Mouse (Mus musculus) C2C12 (cell line): ENCODE results near the gene Lyrm9. TPM values are rescaled to one million over a fixed set of nuclear protein-coding genes. Genes with fewer than 3 reads are reported as not detected.

Source experiments
- H3K27me3 ChIP-seq: one replicate; pipeline ENCODE4 v1.6.1; 2011; ENCODE audit not compliant: control insufficient read depth, insufficient read depth, insufficient read length
- H3K36me3 ChIP-seq: one replicate; pipeline ENCODE4 v1.6.1; 2011; ENCODE audit not compliant: control insufficient read depth, insufficient read depth
- H3K4me3 ChIP-seq: one replicate; pipeline ENCODE4 v1.5.1; 2011; ENCODE audit warnings: mild to moderate bottlenecking, control low read depth; ENCODE audit not compliant: poor library complexity, insufficient read depth, severe bottlenecking
- H3K79me2 ChIP-seq: one replicate; pipeline ENCODE4 v1.6.1; 2011; ENCODE audit not compliant: control insufficient read depth, insufficient read depth
- H3K79me3 ChIP-seq: one replicate; pipeline ENCODE4 v1.6.1; 2011; ENCODE audit warnings: low read depth, control low read depth
- H3ac ChIP-seq: one replicate; pipeline ENCODE3; 2011; ENCODE audit warnings: low read depth; ENCODE audit not compliant: control insufficient read depth, insufficient read length
- CEBPB ChIP-seq: IDR thresholded peaks from one replicate; pipeline ENCODE4 v1.6.1; 2011; ENCODE audit warnings: low read depth, mild to moderate bottlenecking, control low read depth, moderate library complexity
- CTCF ChIP-seq: IDR thresholded peaks from one replicate; pipeline ENCODE4 v1.5.1; 2011; ENCODE audit not compliant: control insufficient read depth, insufficient read depth, insufficient read length
- FOSL1 ChIP-seq: IDR thresholded peaks from one replicate; pipeline ENCODE4 v1.8.0; 2011; ENCODE audit warnings: mild to moderate bottlenecking, low read length; ENCODE audit not compliant: poor library complexity, insufficient read depth, severe bottlenecking
- MAX ChIP-seq: IDR thresholded peaks from one replicate; pipeline ENCODE4 v1.6.1; 2011; ENCODE audit warnings: mild to moderate bottlenecking, control low read depth
- MYOD1 ChIP-seq: IDR thresholded peaks from one replicate; pipeline ENCODE4 v1.6.1; 2011; ENCODE audit warnings: low read depth; ENCODE audit not compliant: control insufficient read depth, insufficient read length
- MYOG ChIP-seq: IDR thresholded peaks from one replicate; pipeline ENCODE4 v1.6.1; 2011; ENCODE audit not compliant: control insufficient read depth, insufficient read length; ENCODE audit errors: extremely low read depth
- USF1 ChIP-seq: IDR thresholded peaks from one replicate; pipeline ENCODE4 v1.6.1; 2011; ENCODE audit warnings: low read depth, mild to moderate bottlenecking, control low read depth, moderate library complexity
- polyA plus RNA-seq: library from polyadenylated mRNA; unstranded; fragments of >200 nt; fragmentation: generic; extraction: Trizol; gene quantifications from one replicate; pipeline ENCODE4 v1.2.1, GENCODE M21; 2012; ENCODE audit warnings: missing spikeins

The Lyrm9 gene
- polyA plus RNA-seq, 1 experiment, result 23.7 TPM

DNA sequence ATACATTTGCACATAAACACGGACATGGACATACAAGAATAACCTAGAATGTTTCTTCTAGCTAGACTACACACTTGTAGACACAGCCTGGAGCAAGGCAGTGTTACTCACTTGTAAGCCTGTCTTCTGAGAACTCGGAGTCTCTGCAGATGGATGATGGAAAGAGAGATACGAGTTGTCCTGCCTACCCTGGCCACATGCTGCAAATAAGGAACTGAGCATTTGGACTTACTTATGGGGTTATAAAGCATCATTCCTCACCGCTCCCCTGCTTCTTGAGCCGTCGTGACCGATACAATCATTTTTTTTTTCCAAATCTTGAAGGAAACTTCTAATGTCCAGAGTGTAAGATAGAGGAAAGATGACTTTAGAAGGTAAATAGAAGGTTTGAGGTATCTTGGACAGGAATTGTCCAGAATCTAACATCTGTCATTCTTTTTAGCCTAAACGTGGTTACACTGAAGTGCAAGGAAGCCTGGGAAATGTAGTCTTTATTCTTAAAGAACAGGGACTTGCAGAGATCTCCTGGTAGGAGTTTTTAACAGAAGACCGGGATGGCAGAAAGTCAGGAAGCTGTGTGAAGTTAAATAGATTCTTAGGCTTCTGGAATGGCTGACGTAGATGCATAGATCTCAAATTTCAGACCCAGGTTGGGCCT lies 30.2 kb upstream of the Lyrm9 start:
- no peak for TF ChIP-seq MAX
- no peak for TF ChIP-seq FOSL1
- no peak for TF ChIP-seq MYOD1
- Histone ChIP-seq H3K79me2 (no peaks in the 10 kb centered on the region), H3K4me3 (no peak overlapping the region), H3ac (no peak overlapping the region), H3K36me3 (no peaks in the 10 kb centered on the region), H3K79me3 (no peaks in the 10 kb centered on the region), H3K27me3 (peaks cover 13% of the 10 kb centered on the region)

DNA sequence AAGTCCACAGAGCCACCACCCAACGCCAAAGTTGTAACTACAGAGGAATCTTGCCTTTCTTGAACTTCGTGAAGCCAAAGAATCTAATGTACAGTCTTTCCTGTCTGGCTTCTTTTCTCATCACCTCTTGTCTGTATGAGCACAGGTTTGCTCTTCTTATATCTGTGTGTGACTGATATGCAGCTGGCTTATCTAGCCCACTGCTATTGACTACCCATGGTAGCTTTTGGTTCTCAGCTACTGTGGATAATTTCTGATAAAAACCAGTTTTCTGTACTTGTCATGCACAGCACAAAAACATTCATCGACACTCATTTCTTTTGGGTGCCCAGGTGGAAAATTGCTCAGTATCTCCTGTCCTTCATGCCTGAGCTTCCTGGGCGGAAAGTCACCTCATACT lies 25.3 kb upstream of the Lyrm9 start:
- Histone ChIP-seq H3K27me3 (peaks cover 26% of the 10 kb centered on the region), H3ac (no peak overlapping the region), H3K79me3 (no peaks in the 10 kb centered on the region), H3K4me3 (no peak overlapping the region), H3K79me2 (no peaks in the 10 kb centered on the region), H3K36me3 (no peaks in the 10 kb centered on the region)
- no peak for TF ChIP-seq USF1
- TF ChIP-seq MYOD1, result no peak
- TF ChIP-seq FOSL1, result no peak
- TF ChIP-seq CEBPB, result no peak
- TF ChIP-seq CTCF, result no peak
- TF ChIP-seq MAX, result no peak
- no peak for TF ChIP-seq MYOG

DNA sequence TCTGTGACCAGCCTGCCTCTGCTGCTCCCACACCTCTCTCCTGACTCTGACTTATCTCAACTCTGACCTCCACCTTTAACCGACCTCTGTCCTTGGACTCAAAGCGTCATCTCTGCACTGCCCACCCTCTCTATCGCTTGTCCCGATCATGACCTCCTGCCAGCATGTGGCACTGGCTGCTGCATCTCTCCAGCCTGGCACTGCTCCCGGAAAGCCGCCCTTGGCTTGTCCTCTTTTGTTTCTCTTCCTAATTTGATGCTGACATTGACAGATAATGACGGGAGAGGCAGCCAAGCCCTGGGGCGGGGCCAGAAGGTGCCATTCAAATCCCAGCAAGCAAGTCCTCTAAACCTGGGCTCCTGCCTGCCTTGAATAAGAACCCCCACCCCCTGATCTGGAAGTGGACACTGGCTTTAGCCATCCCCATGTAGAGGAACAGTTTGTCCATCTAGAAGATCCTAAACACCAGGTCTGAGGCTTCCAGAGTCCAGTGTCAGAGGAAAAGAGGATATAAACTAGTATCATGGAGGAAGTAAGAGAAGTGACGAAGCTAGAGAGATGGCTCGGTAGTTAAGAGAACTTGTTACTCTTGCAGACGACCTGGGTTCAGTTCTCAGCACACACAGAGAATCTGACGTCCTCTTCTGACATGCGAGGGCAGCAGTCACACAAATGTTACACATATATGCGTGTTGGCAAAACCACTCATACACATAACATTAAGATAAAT lies 22.6 kb upstream of the Lyrm9 start:
- no peak overlapping the region for H3K4me3 ChIP-seq
- peaks cover 37% of the 10 kb centered on the region for H3K27me3 ChIP-seq
- H3K79me2 ChIP-seq, result no peaks in the 10 kb centered on the region
- no peak overlapping the region for H3ac ChIP-seq
- H3K79me3 ChIP-seq, result no peaks in the 10 kb centered on the region
- H3K36me3 ChIP-seq, result no peaks in the 10 kb centered on the region
- TF ChIP-seq USF1, result no peak
- TF ChIP-seq MAX, result no peak
- no peak for TF ChIP-seq CTCF
- TF ChIP-seq MYOG, result no peak
- no peak for TF ChIP-seq CEBPB
- TF ChIP-seq MYOD1, result no peak
- no peak for TF ChIP-seq FOSL1

DNA sequence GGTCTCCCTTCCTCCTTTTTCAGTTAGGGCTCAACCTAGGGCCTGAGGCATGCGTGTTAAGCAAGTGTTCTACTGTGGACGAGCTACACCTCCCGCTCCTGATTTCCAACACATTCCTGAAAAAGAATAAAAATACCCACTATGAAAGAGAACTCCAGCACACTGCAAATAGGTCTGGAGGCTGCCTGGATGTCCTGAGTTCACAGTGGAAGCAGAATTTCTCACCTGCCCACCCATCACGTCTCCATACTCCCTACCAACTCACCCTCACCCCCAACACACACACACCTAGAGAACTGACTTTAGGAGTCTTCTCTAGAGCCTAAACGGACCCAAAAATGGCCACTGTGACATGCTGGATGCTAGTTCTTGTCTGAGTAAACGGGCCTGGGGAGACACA lies 21.8 kb upstream of the Lyrm9 start:
- Histone ChIP-seq H3K79me2 (no peaks in the 10 kb centered on the region), H3K79me3 (no peaks in the 10 kb centered on the region), H3K4me3 (no peak overlapping the region), H3K36me3 (no peaks in the 10 kb centered on the region), H3ac (no peak overlapping the region), H3K27me3 (peaks cover 37% of the 10 kb centered on the region)
- TF ChIP-seq CTCF (no peak), MYOD1 (no peak), CEBPB (no peak)

DNA sequence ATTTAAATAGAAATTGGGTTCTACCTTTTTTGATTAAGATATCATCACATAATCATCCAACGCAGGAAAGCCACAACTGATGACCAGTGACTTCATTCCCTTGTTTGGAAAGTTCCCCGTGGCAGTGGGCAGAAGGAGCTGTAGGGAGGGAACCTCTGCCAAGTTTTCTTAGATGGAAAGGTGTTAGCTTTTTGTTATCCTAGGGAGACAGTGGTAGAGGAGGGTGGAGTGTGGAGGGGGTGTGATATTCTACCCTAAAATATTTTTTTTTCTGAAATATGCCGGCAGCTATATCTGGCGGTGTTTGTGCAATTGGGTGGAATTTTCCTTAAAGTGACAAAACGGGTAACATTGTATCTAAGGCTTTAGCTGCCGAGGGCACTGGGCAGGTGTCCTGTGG lies 21.2 kb upstream of the Lyrm9 start:
- Histone ChIP-seq H3K36me3 (no peaks in the 10 kb centered on the region), H3K4me3 (no peak overlapping the region), H3ac (no peak overlapping the region), H3K79me3 (no peaks in the 10 kb centered on the region), H3K79me2 (no peaks in the 10 kb centered on the region), H3K27me3 (peaks cover 37% of the 10 kb centered on the region)
- TF ChIP-seq MAX, result no peak
- no peak for TF ChIP-seq CEBPB
- no peak for TF ChIP-seq CTCF
- no peak for TF ChIP-seq FOSL1
- no peak for TF ChIP-seq MYOG
- TF ChIP-seq USF1, result no peak
- no peak for TF ChIP-seq MYOD1
